Mouse (Mus musculus): ENCODE data around the gene Tmtc2.

The Tmtc2 gene

DNA sequence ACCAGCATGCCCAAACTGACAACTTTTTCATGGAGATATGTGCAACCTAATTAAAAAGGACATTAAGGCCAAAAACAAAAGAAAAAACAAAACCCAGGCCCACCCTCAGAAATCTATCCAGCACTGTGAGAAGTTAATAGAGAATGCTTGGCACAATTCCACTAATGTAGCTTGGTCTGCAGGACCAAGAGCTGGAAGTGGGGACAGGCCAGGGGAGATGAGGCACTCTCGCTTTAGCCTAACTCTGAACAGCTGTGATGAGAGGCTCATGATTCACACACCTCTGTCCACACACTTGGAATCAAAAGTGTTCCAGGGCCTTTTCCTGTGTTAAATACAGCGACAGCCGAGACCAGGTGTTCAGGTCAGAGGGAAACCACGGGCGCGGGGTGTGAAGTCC is 79.0 kb downstream of the Tmtc2 start:
- DNase-seq (ENCODE audit: low spot score), result no peak

DNA sequence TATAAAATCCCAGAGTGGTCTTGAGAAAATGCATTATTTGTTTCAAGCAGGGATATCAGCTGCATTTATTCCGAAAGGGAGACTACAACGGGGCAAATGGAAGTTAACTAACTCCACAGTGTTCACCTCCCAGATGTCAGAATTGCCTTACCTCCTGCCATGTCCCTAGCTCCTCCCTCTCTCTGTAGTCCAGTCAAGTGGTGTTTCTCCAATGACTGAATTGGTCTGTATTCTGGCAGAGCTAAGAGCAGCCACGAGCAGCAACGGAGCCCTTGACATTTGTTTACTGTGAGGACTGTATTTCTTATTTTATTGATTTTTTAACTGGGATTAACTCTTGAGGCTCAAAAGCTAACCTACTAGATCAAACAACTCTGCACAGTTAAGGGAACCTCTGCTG is 81.8 kb downstream of the Tmtc2 start:
- no peak for DNase-seq (ENCODE audit: low spot score)

DNA sequence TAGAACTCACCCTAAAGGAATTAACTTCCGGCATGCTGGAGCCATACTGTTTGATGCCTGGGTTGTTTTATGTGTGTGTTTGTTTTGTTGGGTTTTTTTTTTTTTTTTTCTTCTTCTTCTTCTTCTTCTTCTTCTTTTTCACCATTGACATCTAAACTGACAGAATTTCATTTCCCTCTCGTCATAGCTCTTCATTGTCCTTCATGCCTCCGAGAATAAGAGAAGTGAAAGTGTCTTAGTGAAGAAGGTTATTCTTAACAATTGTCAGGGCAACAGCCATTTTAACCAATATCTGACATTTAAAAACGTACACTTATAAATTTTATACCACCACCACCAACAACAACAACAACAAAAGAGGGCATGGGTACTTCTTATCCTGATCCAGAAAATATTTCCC is 83.5 kb downstream of the Tmtc2 start:
- no peak for DNase-seq (ENCODE audit: low spot score)

DNA sequence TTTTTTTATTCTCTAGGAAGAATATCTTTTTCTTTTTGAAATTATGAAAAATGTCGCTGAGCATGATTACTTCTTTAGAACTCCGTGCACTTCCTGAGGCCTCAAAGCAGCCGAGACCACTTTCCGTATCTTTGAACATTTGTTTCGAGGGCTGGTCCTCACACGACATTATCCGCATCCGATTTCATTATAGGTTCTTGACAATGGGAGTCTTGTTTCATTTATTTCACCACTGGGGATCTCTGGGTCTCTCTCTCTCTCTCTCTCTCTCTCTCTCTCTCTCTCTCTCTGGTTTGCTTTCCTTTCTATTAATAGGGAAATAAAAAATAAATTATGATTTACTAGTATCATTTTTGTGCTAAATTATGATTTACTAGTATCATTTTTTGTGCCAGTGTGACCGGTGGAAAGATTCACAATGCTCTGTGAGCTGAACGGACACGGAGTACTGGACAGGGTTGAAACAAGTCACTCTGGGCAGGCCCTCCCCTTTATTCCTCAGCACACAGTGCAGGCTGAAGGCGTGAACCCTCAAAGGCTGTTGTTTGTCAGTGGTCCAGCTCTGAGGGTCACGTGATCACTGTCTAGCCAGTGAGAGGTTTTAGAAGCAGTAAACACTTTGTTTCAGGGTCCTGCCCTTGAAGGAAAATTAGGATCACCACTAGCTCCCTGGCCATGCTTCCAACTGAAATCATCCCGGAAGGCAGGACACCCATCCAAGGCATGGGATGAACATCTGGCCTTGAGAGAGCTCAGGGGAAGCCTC is 84.1 kb downstream of the Tmtc2 start:
- DNase-seq (ENCODE audit: low spot score), result no peak

DNA sequence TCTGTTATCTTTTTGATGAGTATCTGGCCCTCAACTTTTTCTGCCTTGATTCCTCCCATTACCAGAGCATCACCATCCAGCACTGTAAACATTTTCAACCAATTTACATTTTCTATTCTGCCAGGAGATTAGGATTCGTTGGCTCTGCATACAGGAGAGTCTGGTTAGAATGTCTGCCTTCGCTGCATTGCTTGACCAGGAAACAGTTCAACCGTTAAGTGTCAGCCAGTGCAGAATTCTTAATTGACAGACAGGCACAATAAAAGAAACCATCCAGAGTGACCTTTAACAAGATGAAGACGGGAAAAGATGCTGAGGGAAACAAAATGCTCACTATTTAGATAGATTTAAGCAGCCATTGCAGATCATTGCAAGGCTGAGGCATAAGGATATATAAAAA is 87.3 kb downstream of the Tmtc2 start:
- DNase-seq (ENCODE audit: low spot score), result no peak

DNA sequence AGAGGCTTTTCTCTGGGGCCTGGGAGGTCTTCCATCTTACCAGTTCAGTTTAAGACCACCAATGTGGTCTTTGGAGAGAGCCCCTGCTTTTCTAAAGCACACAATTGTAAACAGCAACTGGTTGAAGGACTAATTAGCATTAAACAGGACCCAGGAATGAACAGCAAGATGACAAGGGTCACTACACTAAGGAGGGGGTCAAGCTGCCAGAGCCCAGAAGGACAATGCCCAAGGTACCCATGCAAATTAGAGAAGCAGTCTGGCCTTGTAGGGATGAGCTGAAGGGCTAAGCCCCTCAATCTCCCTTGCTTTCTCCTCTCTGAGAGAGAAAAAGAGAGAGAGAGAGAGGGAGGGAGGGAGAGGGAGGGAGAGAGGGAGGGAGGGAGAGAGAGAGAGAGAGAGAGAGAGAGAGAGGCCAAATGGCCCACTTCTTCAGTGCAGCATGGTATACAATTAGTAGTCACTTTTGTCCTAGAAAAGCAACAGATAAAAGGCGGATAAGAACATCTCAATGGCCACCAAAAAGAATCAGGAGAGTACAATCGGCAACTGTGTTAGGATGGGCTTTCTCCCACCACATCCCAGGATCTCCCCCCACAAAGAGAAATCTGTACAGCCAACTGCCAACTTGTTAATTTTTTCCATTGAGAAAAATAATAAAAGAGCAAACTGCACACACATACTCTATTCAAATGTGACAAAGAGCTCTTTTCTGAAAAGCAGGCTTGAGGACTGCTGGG is 89.7 kb downstream of the Tmtc2 start:
- DNase-seq (ENCODE audit: low spot score), result no peak

DNA sequence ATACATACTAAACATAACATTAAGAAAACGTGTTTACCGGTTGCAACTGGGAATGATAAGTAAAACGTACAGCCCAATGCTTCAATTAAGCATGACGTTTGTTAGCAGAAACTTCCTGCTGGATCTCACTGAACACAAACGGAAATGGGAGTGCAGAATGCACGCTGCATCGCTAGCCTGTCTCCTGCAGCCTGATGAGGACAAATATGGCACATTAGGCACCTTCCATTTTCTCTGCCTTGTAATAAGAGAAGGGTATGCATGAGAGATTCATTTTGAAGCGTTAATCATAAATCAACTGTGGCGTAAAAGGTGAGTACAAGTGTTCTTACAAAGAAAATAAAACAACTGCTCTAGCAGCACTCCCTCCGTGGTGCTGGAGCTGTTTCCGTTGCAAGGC is 94.5 kb downstream of the Tmtc2 start:
- DNase-seq (ENCODE audit: low spot score), result no peak

DNA sequence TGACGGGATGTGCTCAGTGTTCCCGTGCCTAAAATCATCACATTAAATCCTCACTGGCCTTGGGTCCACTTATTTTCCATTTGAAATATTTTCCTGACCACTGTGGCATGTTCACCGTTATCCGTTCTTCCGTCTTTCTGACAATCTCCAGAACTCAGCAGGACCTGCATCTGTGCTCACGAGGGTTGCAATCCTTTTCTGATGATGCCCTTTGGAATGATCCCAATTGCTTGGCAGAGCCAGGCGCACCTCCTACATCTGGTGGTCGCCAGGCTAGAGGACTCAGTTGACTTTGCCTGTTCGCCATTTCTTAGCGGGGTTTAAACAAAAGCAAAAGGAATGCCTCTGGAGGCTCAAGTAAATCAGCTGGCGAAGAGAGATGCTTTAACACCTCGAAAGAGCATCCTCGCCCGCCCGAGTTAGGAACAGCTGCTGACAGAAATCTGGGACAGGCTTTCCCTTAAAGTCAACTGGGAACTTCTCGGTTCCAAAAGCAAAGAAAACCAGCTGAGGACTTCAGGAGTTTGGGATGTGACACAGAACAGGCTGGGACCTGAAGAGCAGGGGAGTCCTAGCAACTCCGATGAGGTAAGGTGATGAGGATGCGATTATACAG is 96.5 kb downstream of the Tmtc2 start:
- DNase-seq (ENCODE audit: low spot score), result no peak

DNA sequence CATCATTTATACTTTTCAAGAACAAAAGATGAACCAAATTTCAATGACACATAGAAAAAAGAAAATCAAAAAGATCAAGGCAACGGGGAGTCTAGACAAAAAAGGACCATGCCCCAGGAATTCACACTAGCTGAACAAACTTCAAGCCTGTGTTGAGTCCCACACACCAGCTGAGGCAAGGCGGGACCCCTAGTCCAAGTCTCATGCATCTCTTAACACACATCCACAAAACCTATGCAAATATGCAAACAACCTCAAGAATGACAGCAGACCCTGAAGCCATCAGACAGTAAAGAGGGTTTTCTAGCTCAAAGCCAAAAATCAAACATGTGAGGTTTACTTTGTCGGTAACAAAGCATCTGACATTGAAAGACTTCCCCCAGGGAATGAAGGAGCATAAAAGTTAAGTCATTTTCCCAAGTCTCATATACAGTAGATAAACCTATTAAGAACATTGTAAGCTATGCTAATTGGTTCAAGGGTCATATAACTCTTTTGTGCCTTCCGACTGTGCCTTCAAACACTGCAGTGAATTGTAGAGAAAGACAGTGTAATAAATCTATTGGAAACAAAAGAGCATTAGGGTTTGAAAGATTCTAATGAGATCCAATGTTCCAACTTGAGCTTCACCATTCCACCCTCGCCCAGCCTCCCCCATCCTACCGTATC is 100.0 kb downstream of the Tmtc2 start:
- DNase-seq (ENCODE audit: low spot score), result no peak

DNA sequence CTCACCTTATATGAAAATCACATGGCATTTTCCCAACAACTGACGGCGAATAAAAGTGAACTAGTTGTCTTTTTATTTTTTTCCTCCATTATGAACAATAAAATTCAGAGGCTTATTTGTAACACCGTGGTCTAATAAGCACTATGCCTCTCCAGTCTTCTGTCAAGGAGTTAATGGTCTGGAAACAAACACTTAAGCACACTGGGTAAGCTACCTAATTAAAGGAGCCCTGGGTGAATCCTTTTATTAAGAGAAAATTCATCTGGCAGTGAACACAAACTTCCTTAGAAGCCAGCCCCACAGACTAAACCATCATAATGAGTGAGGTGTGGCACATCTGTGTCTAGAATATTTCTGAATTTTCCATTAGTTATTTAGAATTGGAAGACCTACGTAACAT is 109.9 kb downstream of the Tmtc2 start:
- no peak for DNase-seq (ENCODE audit: low spot score)

DNA sequence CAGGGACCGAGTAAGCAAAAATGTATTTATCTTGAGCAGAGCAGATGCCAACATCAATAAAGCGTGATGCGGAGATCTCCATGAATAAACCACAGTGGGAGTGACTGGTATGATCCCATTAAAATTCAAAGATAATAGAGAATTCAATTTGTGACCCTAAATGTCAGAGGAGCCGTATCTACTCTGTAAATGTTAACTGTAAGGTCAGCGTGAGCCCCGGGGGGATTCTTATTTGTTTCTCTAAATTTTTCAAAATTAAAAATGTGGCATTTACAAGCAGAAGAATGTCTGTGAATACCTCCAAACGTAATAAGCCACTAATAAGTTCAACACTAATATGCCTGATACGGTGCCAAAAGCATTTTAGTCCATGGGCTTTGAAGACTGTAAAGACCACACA is 120.8 kb downstream of the Tmtc2 start:
- no peak for DNase-seq (ENCODE audit: low spot score)

DNA sequence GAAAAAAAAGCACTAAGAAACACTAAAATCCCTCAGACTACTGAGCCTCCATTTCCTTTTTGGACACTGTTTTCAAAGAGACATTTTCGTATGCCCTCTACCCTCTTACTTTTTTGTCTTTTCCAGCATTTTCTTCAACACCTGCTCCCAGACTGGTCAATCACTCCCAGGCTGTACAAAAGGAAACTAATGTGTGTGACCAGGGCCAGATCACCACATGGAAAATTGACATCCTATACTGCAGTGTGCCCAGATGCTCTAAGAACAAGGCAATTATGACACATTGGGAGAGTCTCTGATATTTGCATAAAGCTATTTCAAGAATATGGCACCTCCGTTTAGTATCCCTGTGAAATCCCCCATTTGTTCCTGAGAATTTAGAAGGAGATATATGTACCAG is 127.1 kb downstream of the Tmtc2 start:
- no peak for DNase-seq (ENCODE audit: low spot score)

DNA sequence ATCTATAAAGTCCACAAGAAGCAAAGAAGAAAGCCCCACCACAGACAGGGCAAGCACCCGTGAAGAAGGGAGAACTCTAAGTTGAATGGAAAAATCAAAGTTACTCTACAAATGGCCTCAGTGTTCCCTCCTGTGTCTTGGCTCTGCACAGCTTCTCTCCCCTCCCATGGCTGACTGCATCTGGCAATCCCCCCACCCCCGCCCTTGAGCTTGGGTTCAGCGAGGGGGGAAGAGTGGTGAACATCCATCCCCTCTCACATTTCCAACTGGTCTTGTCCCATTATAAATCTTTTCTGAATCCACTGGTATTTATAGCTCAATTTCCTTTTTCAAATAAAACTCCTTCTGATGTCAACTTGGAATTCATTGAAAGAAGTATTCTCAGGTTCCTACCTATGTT is 129.9 kb downstream of the Tmtc2 start:
- DNase-seq (ENCODE audit: low spot score), result no peak

DNA sequence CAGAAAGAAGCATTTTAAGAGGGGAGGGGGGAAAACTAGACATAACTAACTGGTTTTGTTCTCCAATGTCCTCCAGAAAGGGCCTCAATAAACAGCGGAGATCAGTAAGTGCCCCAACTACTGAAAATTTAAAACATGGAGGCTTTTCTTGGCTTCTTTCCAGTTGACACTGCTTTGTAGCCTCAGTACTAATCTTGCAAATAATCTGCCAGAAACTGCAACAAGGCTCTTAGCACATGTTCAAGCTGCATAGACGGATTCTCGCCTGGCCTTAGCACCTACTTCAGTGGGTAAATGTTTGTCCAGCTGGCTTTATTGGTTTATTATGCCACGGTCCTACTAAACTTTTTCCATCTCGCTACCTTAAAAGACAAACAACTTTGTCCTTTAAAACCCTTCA is 139.4 kb downstream of the Tmtc2 start:
- DNase-seq (ENCODE audit: low spot score), result no peak

DNA sequence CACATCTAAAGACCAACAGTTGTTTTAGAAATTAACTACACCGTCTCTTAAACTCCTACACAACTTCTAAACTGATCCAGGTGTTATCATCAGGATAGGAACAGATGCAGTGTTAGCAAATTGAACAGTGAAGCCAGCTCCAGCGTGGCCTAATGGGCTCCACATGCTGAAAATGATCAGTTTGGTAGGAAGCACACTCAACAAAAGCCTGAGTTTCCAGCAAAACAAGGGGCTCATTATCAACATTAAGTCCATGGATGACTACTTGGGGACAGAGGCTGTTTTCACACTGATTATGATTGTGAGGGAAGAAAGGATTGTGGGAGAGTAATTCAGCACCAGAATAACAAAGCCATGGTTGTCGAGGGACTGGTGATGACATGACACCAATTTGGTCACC is 143.4 kb downstream of the Tmtc2 start:
- DNase-seq (ENCODE audit: low spot score), result no peak

DNA sequence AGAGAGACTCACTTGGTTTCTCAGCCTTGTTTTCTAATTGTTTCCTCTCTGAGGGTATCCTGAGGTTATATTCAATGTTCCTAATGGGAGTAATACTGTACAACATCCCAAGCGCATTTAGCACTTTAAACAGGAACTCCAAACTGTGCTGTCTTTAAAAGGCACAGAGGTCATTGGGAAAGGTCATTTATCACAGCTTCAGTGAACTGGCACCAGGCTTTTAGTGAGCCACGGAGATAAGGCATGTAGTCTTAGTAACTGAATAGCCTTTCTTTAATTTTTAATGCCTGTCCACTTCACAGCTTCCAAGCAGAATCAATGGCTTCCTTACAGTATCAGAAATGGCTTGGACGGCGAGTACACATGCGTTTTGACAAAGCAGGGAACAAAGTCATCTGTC is 144.0 kb downstream of the Tmtc2 start:
- no peak for DNase-seq (ENCODE audit: low spot score)

DNA sequence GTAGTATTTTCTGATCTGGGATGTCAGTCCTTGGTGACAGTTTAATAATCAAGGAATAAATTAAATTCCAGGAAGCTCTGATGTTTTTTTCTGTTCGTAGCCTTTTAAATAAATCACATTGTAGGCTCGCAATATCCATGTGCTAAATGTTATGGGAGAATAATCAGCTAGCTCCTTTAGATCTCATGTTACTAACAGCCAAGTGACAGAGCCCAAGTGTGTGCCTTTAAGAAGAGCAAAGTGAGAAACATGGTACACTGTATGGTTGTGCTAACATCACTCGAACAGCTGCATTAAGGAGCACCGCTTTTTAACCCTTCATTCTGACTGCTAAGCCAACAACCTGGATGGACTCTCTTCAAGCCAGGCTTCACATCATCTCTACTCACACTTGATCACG is 146.2 kb downstream of the Tmtc2 start:
- no peak for DNase-seq (ENCODE audit: low spot score)

DNA sequence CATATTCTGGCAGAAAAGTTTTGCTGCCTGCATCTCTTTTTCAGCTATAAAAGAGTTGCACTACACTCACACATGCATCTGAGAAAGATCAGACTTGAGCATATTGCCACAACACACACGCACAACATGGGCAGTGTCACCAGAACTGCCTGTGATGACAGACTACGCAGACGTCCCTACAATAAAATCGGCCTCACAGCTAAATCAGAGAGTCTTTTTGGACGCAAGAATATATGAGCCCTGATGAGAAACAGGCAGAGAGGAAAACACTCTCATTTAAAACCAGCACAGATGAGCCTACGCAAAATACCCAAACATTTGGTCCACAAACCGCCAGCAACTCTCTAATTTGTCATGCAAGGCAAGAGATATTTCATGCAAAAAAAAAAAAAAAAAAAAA is 146.6 kb downstream of the Tmtc2 start:
- DNase-seq (ENCODE audit: low spot score), result no peak

DNA sequence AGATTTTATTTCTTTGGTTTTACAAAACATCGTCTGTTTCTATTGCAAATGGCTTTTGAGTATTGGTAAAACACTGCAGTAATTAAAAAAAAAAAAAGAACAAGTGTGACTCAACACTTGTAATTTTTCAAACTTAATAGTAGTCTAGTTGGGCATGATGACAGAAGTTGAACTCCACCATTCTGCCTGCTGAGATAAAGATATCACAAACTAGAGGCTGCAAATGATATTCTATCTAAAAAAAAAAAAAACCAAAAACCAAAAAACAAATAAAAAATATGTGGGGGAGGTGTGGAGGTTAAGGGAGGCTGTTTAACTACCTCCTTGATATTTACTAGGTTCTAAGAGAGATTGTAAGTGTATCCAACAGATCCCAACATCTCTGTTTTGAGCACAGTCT is 149.2 kb downstream of the Tmtc2 start:
- no peak for DNase-seq (ENCODE audit: low spot score)

DNA sequence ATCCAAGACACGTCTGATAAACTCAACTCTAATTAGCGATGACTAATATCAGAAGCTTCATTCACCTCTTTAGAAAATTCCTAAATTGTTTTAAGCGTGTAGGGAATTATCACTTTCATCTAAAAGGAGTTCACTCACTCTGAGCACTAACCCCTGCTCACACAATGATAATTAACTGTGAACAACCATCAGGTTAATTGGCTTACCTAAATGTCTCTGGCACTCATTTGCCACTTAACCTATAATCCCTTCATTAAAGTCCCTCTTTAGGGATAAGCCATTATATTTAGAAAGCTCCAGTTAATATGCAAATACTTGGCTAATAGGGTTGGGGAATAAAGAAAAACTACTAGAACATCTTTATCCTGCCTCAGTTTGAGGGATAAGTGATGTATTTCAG is 151.1 kb downstream of the Tmtc2 start:
- no peak for DNase-seq (ENCODE audit: low spot score)

DNA sequence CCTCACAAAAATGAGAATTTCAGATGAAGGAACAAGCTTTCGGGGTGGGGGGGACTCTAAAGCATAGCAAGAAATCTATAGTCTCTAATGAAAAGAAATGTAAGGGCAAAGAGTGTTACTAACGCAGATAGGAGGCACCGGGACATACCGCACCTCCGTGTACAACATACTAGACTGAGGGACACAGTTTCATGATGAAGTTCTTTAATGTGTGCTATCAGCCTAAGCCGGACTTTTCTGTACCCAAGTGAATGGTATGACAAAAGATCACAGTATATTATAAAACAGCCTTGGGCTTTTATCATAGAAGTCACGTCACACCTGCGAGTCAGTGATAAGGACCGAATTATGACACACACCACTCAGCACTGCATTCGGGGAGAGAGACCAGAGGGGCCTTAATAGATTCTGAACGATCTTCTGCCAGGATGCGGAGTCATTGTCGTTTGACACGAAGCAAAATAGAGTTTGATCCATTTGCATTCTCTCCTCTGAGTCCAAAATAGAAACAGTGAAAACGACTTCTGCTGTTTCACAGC is 156.3 kb downstream of the Tmtc2 start:
- no peak for DNase-seq (ENCODE audit: low spot score)

DNA sequence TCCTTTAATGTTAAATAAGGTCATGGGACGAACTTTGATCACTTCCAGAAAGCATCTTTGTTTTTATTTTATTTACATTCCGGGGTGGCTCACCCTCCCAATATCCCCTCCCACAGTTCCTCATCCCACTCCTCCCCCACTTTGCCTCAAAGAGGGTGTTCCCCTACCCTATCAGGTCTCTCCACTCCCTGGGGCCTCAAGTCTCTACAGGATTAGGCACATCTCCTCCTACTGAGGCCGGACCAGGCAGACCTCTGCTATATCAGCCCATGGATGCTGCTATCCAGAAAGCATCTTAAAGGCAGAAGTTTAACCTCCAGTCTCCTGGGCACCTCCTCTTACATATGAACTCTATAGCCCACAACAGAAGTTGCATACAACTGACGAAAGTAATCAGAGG is 157.7 kb downstream of the Tmtc2 start:
- DNase-seq (ENCODE audit: low spot score), result no peak
